Mouse (Mus musculus) testis, adult 2 months (tissue): ENCODE results near the gene Ccdc70.

ENCODE experiments used
- CTCF ChIP-seq: fragments of 200-500 bp; IDR thresholded peaks from 2 replicates; pipeline ENCODE4 v1.5.1; 2012; ENCODE audit warnings: low read depth, mild to moderate bottlenecking, inconsistent platforms, low read length, moderate library complexity; ENCODE audit not compliant: control insufficient read depth, insufficient read depth, insufficient replicate concordance
- POLR2A ChIP-seq: fragments of 200-500 bp; IDR thresholded peaks from 2 replicates; pipeline ENCODE4 v1.6.1; 2012; ENCODE audit warnings: low read depth, mild to moderate bottlenecking, inconsistent platforms, low read length, moderate library complexity; ENCODE audit not compliant: control insufficient read depth

- TF ChIP-seq CTCF (no peak), POLR2A (no peak)
Observed at GRCm38 (mm10) chr8:22009403-22009802, 39.8 kb downstream of the Ccdc70 start.
